Mouse (Mus musculus) WW6 (cell line): ENCODE data around the gene Aspg.

Experiments used
- DNase-seq: peaks from one replicate; pipeline ENCODE4 v3.0.0-alpha.2; 2013; ENCODE audit warnings: low read depth, low spot score

The Aspg gene

DNA sequence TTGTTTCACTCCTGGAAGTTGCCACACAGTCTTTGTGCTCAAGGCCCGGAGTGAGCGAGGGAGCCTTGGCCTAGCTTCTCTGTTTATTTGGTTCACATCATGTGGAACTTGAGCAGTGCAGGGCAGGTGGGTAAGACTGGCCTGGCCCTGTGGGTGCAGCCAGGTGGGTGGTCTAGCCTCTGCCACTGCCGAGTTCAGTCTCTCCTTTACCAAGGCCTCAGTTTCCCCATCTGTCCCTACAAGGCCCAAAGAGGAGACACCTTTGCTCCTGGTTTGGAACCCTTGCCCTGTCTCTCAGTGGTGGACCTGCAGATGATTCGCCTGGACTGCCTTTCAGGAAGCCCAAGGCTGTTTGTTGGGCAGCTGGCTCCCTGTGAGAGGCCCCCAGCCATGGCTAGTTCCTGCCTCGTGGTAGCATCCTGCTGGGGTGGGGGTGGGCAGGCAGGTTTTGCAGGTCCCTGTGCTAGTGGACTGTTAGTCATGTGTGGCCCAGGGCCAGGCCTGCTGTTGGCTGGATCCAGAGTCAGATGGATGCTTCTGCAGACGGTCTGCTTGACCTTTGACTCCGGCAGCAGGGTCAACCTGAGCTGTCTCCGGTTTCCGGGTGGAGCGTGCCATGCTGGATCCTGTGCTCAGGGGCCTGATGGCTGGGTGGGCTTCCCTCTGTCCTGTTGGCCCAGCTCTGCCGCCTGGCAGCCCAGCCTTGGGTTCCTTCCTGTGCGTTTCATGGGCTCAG is 44.9 kb downstream of the Aspg start:
- no peak for DNase-seq

DNA sequence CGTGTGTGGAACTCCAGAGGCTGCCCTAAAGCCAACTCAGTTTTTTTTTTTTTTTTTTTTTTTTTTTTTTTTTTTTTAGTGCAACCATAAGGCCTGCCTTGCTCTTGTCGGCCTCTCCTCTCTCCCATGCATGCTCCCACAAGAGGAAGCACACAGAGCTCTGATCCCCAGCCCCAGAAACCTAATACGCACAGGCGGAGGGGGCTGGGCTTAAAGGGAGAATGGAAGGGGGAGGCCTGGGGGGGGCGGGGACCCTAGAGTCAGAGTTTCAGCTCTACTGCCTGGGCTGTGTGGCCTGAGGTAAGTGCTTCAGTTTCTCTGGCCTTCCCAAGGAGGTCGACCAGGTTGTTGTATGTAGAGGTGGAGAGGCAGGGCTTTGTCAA is 45.5 kb downstream of the Aspg start:
- no peak for DNase-seq

DNA sequence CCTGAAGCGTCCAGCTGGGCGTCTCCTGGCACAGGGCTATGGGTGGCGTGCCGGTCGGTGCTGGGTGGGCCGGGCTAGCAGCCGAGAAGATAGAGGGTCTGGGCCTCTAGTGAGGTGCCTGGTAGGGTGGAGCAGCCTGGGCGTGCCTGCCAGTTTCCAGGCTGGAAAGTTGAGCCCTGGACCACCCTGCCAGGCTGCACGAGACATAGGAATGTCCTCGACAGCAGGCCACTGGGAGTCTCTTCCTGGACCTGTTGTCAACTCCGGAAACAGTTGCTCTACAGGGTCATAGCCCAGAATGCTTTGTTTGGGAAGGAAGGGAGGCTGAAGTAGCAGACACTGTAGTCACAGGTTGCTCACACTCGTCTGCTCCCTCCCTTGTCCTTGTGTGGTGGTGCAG is 47.1 kb downstream of the Aspg start:
- no peak for DNase-seq

DNA sequence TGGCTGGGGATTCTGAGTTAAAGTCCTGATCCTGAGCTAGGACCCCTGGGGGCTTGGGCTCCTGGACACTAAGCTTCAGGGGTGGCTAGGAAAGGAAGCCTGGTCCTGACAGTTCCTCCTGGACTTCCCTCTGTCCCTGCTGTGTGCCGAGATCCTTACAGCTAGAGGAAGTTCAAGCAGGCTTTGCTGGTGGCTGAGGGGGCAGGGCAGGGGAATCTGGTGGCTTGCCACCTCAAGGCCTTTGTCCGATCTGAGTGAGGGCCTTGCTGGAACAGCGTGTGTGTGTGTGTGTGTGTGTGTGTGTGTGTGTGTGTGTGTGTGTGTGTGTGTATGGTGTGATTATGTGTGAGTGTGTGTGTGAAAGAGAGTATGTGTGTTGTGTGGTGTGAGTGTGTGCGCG is 48.0 kb downstream of the Aspg start:
- no peak for DNase-seq

DNA sequence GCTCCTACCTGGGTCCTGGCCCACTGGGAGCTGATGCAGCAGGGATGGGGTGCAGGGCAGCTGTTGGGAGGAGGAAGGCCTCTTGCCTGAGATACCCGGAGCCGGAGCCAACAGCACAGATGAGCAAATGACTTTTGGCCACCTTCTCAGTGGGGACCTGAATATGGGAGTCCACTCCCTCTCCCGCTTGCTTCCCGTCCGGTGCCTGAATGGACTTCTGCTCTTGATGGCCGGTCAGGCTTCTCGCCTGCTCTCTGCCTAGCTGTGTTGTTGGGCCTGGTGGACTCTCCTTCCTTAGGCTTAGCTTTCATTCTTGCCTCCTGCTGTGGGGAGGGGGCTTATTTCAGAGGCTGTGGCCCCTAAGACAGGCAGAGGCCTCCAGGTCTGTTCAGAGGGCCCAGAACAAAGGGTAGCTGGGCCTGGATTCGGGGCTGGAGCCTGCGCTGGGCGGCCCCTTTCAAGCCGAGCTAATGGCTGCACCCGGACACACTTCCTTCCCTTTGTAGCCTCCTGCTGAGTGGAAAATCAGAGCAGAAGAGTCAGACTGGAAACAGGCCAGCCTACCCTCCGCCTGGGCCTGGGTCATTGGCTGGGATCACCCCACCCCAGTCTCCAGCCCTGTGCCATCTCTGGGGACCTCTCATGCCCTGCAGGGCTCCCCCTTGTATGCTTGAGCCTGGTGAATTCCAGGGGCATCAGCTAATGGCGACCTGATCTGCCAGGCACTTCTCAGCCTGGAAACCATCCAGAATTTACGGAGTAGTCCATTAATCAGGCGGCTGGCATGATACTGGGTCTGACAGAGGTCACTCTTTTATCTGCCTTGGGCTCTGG is 49.0 kb downstream of the Aspg start:
- no peak for DNase-seq

DNA sequence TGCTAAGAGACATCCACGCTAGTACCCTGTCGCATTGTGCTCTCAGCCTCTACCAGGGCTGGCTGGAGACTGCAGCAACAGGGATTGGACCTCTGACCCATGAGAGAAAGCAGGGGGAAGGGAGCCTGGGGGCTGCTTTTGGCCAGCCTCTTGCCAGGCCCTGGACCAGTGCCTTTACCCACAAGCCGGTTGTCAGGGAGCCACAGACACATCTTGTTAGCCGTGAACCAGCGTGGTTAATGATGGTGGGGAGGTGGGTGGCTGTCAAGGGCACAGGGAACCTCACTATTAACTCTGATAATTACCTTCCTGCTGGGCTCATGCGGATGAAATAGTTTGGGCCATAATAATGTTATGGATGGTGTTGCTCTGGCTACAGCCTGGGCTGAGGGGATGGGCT is 50.3 kb downstream of the Aspg start:
- DNase-seq = no peak

DNA sequence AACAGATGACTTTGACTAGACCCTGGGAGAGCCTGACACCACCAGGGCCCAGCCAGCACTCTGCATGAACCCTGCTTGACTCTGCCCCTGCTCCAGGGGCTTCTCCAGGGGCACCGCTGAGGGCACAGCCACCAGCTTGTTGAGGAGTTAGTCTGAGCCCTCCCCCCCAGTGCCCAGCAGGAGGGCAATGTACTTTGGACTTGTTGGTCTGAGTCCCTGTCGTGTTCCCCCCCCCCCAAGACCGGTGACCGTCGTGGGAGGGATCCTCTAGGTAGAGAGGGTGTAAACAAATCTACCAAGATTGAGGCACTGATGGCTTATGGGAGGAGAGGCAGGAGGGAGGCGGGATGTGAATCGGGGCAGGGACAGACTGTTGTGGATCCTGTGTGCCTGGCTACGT is 51.8 kb downstream of the Aspg start:
- DNase-seq = no peak

DNA sequence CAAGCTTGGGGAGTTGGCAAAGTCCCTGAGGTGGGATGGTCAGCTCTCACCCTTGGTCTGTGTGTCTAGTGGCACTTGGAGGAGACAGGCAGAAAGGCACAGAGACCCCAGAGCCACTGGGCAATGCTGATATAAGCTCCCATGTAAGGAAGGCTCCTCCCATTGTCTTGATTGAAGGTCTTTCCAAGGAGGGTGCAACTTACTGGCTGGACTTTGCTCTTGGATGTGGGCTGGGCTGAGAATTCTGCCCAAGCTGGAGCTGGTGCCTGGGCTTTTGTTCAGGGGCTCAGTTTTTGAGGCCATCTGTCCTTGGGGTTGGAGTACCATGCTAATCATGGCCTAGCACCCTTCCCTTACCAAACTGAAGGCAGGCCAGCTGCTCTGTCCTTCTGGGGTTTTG is 52.3 kb downstream of the Aspg start:
- DNase-seq = no peak

DNA sequence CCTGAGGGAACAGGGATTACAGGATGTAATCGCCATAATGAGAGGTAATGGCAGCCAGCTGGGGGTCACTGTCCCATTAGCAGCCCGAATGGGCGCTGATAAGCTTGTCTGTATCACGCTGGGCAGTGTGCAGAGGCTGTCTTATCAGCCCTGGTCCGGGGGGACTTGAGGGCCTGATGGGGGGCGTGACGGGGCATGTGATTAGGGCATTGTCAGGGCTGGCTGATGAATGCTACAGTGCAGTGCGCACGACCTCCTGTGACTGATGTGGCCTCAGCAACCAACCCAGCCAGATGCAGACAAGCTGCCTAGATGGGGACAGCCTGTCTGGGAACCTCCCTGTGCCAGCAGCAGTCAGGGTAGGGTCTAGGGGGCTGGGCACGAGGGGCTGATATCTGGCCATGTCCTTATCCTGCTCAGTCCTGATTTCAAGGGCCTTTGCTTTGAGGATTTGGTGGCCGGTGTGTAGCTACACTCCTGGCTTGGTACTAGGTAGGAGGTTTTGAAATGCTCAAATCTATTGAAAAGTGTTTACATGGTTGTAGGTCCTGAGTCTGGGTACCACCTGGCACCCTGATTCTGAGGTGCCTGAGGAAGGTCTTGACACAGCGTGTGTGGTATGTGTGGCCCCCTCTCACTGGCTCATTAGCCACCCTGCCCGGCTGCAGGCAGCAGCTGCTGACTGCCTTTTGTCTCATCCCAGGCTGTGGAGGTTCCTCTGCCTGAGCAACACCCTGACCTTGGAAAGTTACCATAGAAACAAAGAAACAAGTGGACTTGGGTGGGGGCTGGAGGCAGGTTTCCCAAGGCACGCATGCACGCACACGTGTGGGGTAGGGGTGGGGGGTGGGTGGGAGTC is 57.7 kb downstream of the Aspg start:
- no peak for DNase-seq

DNA sequence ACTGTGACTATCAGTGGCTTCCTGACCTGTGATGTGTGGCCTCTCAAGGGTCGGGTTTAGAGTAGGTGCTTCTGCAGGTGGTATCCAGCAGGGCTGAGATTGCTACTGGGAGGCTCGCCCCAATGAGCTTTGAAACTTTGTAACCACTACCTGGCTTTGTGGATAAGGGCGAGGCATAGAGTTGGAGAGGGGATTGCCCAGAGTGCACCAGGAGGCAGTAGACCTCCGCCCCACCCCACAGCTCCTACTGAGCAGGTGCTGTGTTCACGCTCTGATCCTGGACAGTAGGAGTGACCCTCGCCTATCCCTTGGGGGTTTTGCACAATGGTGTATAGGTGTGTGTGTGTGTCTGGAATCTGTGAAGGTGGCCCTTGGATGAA is 58.4 kb downstream of the Aspg start:
- DNase-seq = no peak

DNA sequence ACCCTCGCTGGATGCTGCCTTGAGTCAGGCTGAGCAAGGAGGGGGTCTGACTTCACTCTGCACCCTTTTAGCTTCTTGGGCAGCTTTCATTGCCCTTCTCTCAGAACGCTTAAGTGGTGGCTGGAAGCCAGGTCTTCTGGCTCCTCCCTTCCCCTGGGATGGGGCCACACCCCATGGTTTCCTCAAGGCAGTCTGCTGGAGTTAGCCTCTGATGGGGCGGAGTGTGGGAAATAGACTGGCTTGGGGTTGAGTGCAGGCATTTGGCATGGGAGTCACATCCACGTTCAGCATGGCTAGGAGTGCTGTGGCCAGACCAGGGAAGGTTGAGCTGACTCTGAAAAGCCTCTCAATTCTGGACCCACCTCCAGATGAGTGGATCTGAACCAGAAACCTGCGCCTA is 62.8 kb downstream of the Aspg start:
- no peak for DNase-seq

DNA sequence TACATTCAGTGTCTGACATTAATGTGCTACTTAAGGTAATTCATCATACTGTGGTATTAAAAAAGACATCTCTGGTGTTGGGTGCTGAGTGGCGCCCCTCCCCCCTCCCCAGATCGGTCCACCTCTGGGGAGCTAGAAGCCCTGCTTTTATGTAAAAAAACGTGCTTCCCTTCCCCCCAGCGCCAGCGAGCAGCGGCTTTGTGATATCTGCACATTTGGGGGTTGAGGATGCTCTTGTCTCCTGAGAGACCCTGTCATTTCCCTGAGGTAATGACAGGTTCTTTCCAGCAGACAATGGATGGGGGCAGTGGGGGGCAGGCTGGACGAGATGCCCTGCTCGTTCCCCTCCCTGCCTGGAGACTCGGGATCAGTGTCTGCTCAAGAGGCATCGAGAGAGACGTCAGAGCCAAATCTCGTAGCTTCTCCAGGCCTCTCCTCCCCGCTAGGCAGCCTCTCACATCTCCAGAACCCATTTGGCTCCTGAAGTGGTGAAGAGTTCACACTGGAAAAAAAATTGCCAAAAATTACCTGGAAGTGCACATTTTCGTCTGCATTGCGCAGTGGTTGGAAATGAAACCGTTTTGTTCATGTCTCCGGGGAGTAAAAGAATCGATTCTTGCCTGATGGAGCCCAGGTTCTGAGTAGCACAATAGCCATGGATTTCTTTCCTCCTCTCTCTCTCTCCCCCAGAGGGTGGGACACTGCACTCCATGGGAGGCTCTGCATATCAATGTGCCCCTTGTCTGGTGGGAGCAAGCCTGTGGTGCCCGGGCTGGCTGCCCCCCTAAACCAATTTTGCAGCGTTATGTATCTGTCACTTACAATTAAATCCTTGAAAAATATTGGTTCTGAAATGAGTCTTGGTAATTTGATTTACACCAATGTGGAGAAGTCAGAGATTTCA is 64.4 kb downstream of the Aspg start:
- no peak for DNase-seq

DNA sequence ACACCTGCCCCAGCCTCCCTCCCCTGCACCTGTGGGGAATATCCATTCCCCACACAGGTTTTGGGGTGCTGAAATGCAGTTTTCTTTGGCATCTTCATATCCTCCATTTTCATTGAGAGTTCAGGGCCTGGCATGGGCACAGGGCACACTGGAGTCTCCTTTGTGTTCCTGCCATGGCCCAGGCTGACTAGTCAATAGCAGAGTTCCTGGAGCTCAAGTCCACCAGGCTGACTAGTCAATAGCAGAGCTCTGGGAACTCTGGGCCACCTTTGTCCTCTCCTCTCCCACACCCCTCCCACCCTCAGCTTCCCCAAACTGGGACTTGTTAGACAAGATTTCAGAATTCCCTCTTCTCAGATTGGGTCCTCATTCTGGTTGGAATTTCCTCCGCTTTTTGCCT is 65.2 kb downstream of the Aspg start:
- DNase-seq = no peak

DNA sequence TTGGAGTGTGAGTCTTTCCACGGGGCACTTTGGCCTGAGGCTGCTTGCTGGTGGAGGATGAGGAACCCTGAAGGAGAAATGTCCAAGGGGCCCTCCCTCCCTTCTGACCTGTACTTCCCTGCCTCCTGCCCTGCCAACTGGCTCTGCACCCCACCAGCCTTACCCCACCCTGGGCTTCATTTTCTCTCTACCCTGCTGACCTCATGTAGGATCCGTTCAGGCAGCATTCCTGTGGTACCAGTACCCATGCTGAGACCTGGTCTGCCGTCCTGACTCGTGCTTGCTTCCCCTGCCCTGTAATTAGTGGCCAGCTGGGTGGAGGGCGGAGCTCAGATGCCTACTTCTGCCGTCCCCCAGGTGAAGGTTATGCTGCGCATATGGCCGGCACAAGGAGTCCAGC is 65.7 kb downstream of the Aspg start:
- no peak for DNase-seq
